Mouse (Mus musculus): ENCODE measurements at regions not wholly inside any gene's neighbourhood (a gene's known extent, or its start where the extent isn't known, plus 50 kb on each side); places are given as distances from the start of the nearest gene placed in this dataset.

GRCm38 (mm10) chr5:79558491-79558890 lies 1461.4 kb upstream of the Adgrl3 start:
- Histone ChIP-seq H3K27me3 (no peaks in the 10 kb centered on the region), H3K9me3 (no peaks in the 10 kb centered on the region), H3K4me3 (no peak overlapping the region), H3K27ac (replicated peaks) (no peak overlapping the region), H3K4me1 (no peaks in the 10 kb centered on the region), H3K9ac (replicated peaks) (no peak overlapping the region), H3K4me2 (replicated peaks) (no peak overlapping the region), H3K36me3 (no peaks in the 10 kb centered on the region)
- 97% methylated on average over 1 of the region's 1 CpGs for WGBS
- ATAC-seq (replicated peaks), result no peak

GRCm38 (mm10) chr5:79588700-79589099 lies 1431.2 kb upstream of the Adgrl3 start:
- Histone ChIP-seq H3K4me2 (replicated peaks) (no peak overlapping the region), H3K27me3 (no peaks in the 10 kb centered on the region), H3K9me3 (no peaks in the 10 kb centered on the region), H3K9ac (replicated peaks) (no peak overlapping the region), H3K4me3 (no peak overlapping the region), H3K27ac (replicated peaks) (no peak overlapping the region), H3K4me1 (0 out of 2 replicates have a peak, but pooled peaks cover 4% of the 10 kb centered on the region), H3K36me3 (no peaks in the 10 kb centered on the region)
- ATAC-seq (replicated peaks), result peak; percentile 82
- WGBS, result 47% methylated on average over 7 of the region's 7 CpGs
